Mouse (Mus musculus) neural tube, embryonic 14.5 days (tissue): ENCODE results near the gene Gm28845. TPM values are rescaled to one million over a fixed set of nuclear protein-coding genes. Genes with fewer than 3 reads are reported as not detected.

ENCODE experiments used
- ATAC-seq: fragments of 200-750 bp; cut with Nextera tagmentation; 2 replicates; pipeline ENCODE4 v1.8.0; 2017; ENCODE audit warnings: low read depth, mild to moderate bottlenecking, moderate TSS enrichment, moderate library complexity
- H3K27ac ChIP-seq: fragments of 300-500 bp; sonication (generic); 2 replicates; pipeline ENCODE4 v1.5.1; 2014; ENCODE audit warnings: low read depth, mild to moderate bottlenecking, control low read depth, low read length, moderate library complexity, mixed read lengths
- H3K27me3 ChIP-seq: fragments of 300-500 bp; sonication (generic); 2 replicates; pipeline ENCODE4 v1.6.1; 2014; ENCODE audit warnings: low read length; ENCODE audit not compliant: control insufficient read depth, insufficient read depth
- H3K36me3 ChIP-seq: fragments of 300-500 bp; sonication (generic); 2 replicates; pipeline ENCODE4 v1.6.1; 2014; ENCODE audit warnings: low read length, mixed read lengths; ENCODE audit not compliant: control insufficient read depth, insufficient read depth
- H3K4me1 ChIP-seq: fragments of 300-500 bp; sonication (generic); 2 replicates; pipeline ENCODE4 v1.6.1; 2014; ENCODE audit warnings: low read length; ENCODE audit not compliant: control insufficient read depth, insufficient read depth
- H3K4me2 ChIP-seq: fragments of 300-500 bp; sonication (generic); 2 replicates; pipeline ENCODE4 v1.6.1; 2014; ENCODE audit warnings: mild to moderate bottlenecking, low read depth, low read length, control low read depth
- H3K4me3 ChIP-seq: fragments of 300-500 bp; sonication (generic); 2 replicates; pipeline ENCODE4 v1.5.1; 2014; ENCODE audit warnings: low read depth, low read length, control low read depth, mixed read lengths
- H3K9ac ChIP-seq: fragments of 300-500 bp; sonication (generic); replicated peaks from 2 replicates; pipeline ENCODE4 v1.6.1; 2014; ENCODE audit warnings: low read depth, mild to moderate bottlenecking, control low read depth, low read length, mixed read lengths
- H3K9me3 ChIP-seq: fragments of 300-500 bp; sonication (generic); 2 replicates; pipeline ENCODE4 v1.6.1; 2016; ENCODE audit warnings: low read length; ENCODE audit not compliant: control insufficient read depth
- WGBS: fragments of 180-500 bp; shearing (Covaris S2); extraction: QIAGEN DNeasy Blood & Tissue Kit; methylation state at CpG from one replicate; pipeline ENCODE4 v1.1.7; 2014; 5-methylcytosine and 5-hydroxymethylcytosine counted together
- polyA plus RNA-seq: library from polyadenylated mRNA; unstranded; fragments of >200 nt; fragmentation: Nextera tagmentation; extraction: Ambion mirVana; gene quantifications from 2 replicates; pipeline ENCODE4 v1.2.1, GENCODE M21; 2014

Gene Gm28845
- not detected in 2 replicates for polyA plus RNA-seq

DNA sequence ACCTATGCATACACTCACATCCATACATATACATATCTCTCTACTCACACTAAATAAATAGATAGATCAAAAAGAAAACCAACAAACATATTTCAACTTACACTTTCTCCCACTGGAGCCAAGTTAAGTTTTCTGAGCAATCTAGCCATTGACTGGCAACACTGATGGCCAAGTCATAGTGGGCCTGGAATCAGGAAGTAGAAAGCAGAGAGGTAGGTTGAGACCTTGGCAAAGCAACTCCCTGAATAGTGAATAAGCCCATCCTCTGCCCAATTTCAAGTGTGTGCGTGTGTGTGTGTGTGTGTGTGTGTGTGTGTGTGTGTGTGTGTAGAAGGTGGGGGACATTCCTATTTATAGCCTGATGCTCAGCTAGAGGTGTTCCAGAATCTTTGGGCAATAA is at the start of gene Gm28845:
Gene Gm28845 (minus strand): TSS at position 121 of the 400 bp plus-strand sequence.
- ATAC-seq, result no peak
- Histone ChIP-seq H3K27me3 (no peaks in the 10 kb centered on the region), H3K27ac (no peak within 1 kb of the TSS), H3K36me3 (no peaks in the 10 kb centered on the region), H3K9me3 (no peaks in the 10 kb centered on the region), H3K9ac (no peak within 1 kb of the TSS), H3K4me2 (no peak within 1 kb of the TSS), H3K4me3 (no peak within 1 kb of the TSS), H3K4me1 (no peaks in the 10 kb centered on the region)
- WGBS, result 93% methylated on average over 1 of the region's 1 CpGs

GRCm38 (mm10) chr1:65167496-65167895 is 48.1 kb upstream of the Gm28845 start:
- WGBS, result 85% methylated on average over 1 of the region's 1 CpGs
- Histone ChIP-seq H3K9me3 (no peaks in the 10 kb centered on the region), H3K36me3 (peaks cover 77% of the 10 kb centered on the region), H3K4me1 (no peaks in the 10 kb centered on the region), H3K27me3 (no peaks in the 10 kb centered on the region), H3K27ac (no peak overlapping the region), H3K9ac (no peak overlapping the region), H3K4me3 (no peak overlapping the region), H3K4me2 (no peak overlapping the region)
- no peak for ATAC-seq

- Histone ChIP-seq H3K9me3 (no peaks in the 10 kb centered on the region), H3K9ac (no peak overlapping the region), H3K36me3 (peaks cover 79% of the 10 kb centered on the region), H3K4me3 (no peak overlapping the region), H3K4me1 (no peaks in the 10 kb centered on the region), H3K27ac (no peak overlapping the region), H3K27me3 (no peaks in the 10 kb centered on the region), H3K4me2 (no peak overlapping the region)
- WGBS, result 90% methylated on average over 1 of the region's 1 CpGs
- ATAC-seq, result no peak
Observed at GRCm38 (mm10) chr1:65162210-65162609, 42.9 kb upstream of the Gm28845 start.

- H3K4me2 ChIP-seq, result no peak overlapping the region
- H3K9me3 ChIP-seq, result no peaks in the 10 kb centered on the region
- H3K4me1 ChIP-seq, result no peaks in the 10 kb centered on the region
- H3K36me3 ChIP-seq, result peaks cover 27% of the 10 kb centered on the region
- no peak overlapping the region for H3K9ac ChIP-seq
- H3K27ac ChIP-seq, result no peak overlapping the region
- 92% methylated on average over 5 of the region's 5 CpGs for WGBS
- H3K4me3 ChIP-seq, result no peak overlapping the region
- ATAC-seq, result no peak
- no peaks in the 10 kb centered on the region for H3K27me3 ChIP-seq
Observed at GRCm38 (mm10) chr1:65156111-65156510, 36.8 kb upstream of the Gm28845 start.

GRCm38 (mm10) chr1:65154814-65155213 is 35.5 kb upstream of the Gm28845 start:
- Histone ChIP-seq H3K9ac (no peak overlapping the region), H3K36me3 (peaks cover 17% of the 10 kb centered on the region), H3K9me3 (no peaks in the 10 kb centered on the region), H3K4me1 (no peaks in the 10 kb centered on the region), H3K27me3 (no peaks in the 10 kb centered on the region), H3K27ac (no peak overlapping the region), H3K4me2 (no peak overlapping the region), H3K4me3 (no peak overlapping the region)
- no peak for ATAC-seq

DNA sequence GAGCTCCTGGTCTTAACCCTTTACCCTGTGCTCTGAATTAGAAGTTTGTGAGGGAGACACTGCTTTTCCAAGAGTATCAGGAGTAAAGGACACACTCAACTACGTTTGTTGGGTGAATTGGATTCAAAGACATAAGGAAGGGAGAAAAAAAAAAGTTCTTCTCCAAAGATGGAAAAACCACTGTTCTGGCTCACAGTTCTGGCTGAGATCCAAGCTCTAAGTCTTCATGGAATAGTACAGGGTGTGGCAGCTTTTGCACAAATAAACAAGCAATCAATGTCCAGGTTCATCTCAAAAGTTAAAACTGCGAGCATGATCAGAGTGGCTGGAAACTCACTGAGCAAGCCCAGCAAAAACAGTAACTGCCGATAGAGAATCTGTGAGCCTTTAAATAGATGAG is 28.6 kb upstream of the Gm28845 start:
- H3K4me1 ChIP-seq, result no peaks in the 10 kb centered on the region
- no peak overlapping the region for H3K27ac ChIP-seq
- H3K27me3 ChIP-seq, result no peaks in the 10 kb centered on the region
- no peaks in the 10 kb centered on the region for H3K36me3 ChIP-seq
- no peaks in the 10 kb centered on the region for H3K9me3 ChIP-seq
- no peak overlapping the region for H3K4me2 ChIP-seq
- H3K9ac ChIP-seq, result no peak overlapping the region
- 80% methylated on average over 3 of the region's 3 CpGs for WGBS
- H3K4me3 ChIP-seq, result no peak overlapping the region
- no peak for ATAC-seq

DNA sequence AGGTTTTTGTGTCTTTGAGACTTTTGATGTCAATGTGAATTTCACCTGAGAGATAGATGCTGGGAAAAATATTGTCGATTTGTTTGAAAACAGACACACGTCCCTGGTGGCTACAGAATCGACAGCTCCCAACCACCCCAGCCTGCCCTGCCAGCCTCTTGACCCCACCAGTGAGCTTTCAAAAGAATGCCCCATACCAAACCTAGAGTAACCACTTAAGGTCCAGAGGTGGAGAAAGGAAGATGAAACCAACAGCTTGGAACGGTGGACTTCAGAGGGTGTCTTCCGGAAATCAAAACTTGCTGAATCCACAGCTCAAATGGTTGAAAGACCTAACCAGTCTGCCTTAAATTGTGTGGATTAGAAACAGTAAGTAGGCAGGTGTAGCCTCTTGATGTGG is 28.0 kb upstream of the Gm28845 start:
- H3K4me1 ChIP-seq, result no peaks in the 10 kb centered on the region
- H3K9ac ChIP-seq, result no peak overlapping the region
- no peaks in the 10 kb centered on the region for H3K36me3 ChIP-seq
- no peaks in the 10 kb centered on the region for H3K9me3 ChIP-seq
- 95% methylated on average over 5 of the region's 5 CpGs for WGBS
- no peak overlapping the region for H3K4me2 ChIP-seq
- no peaks in the 10 kb centered on the region for H3K27me3 ChIP-seq
- ATAC-seq, result no peak
- H3K27ac ChIP-seq, result no peak overlapping the region
- H3K4me3 ChIP-seq, result no peak overlapping the region

GRCm38 (mm10) chr1:65146601-65147000 is 27.2 kb upstream of the Gm28845 start:
- no peaks in the 10 kb centered on the region for H3K4me1 ChIP-seq
- H3K9ac ChIP-seq, result no peak overlapping the region
- WGBS, result 66% methylated on average over 2 of the region's 2 CpGs

DNA sequence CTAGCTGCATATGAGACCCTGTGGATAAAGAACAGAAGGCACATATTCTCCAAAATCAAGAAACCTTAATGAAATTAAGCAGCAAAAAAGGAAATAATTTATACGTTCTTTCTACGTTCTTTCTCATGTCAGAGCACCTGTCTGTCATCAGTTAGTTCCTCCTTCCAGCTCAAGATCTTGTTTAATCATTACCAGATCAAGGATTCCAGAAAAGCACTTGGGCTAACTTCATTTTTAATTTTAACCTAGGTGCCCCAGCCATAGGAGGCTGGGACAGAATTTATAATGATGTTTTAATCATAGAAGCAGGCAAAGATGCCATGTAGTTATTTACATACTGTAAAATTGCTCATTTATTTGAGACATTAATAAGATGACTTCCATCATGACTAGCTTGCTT is 25.4 kb upstream of the Gm28845 start:
- Histone ChIP-seq H3K4me3 (no peak overlapping the region), H3K4me2 (no peak overlapping the region), H3K4me1 (no peaks in the 10 kb centered on the region), H3K36me3 (no peaks in the 10 kb centered on the region), H3K9me3 (no peaks in the 10 kb centered on the region), H3K9ac (no peak overlapping the region), H3K27ac (no peak overlapping the region), H3K27me3 (no peaks in the 10 kb centered on the region)
- ATAC-seq, result no peak
- 97% methylated on average over 2 of the region's 2 CpGs for WGBS

More at GRCm38 (mm10) chr1:65146601-65147000, 27.2 kb upstream of the Gm28845 start:
- no peaks in the 10 kb centered on the region for H3K27me3 ChIP-seq
- no peak overlapping the region for H3K27ac ChIP-seq
- H3K36me3 ChIP-seq, result no peaks in the 10 kb centered on the region
- H3K4me3 ChIP-seq, result no peak overlapping the region
- no peak for ATAC-seq
- no peaks in the 10 kb centered on the region for H3K9me3 ChIP-seq
- H3K4me2 ChIP-seq, result no peak overlapping the region

DNA sequence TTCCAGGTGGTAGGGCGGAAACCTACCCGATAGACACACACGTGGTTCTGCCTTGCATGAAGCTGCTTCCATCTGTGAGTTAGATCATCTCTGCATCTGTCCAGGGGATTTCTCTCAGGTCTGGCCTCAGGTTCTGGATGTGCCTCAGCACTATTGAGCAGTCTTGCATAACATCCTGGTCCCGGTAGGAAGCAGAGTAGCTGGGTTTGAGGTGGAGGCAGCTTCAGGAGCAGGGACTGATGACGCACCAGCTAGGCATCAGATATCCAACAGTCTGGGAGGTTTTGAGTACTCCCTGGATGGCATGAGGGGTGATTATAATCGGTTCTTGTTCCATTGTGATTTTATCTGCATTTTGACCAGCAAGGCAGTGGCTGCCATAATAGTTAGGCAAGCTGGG is 18.2 kb upstream of the Gm28845 start:
- H3K36me3 ChIP-seq, result no peaks in the 10 kb centered on the region
- 77% methylated on average over 6 of the region's 6 CpGs for WGBS
- no peaks in the 10 kb centered on the region for H3K4me1 ChIP-seq
- ATAC-seq, result no peak
- H3K9me3 ChIP-seq, result no peaks in the 10 kb centered on the region
- H3K4me3 ChIP-seq, result no peak overlapping the region
- no peaks in the 10 kb centered on the region for H3K27me3 ChIP-seq
- no peak overlapping the region for H3K4me2 ChIP-seq
- no peak overlapping the region for H3K27ac ChIP-seq
- H3K9ac ChIP-seq, result no peak overlapping the region
